Mouse (Mus musculus) intestine, postnatal 0 days (tissue): Measurements from ENCODE around the gene Catsper2. TPM values are rescaled to one million over a fixed set of nuclear protein-coding genes. Genes with fewer than 3 reads are reported as not detected.

Experiments used
- ATAC-seq: fragments of 200-750 bp; cut with Nextera tagmentation; 2 replicates; pipeline ENCODE4 v1.8.0; 2017; ENCODE audit warnings: mild to moderate bottlenecking, moderate TSS enrichment, moderate library complexity
- H3K27ac ChIP-seq: fragments of 300-500 bp; sonication (generic); 2 replicates; pipeline ENCODE4 v1.5.1; 2014; ENCODE audit warnings: mild to moderate bottlenecking, low read depth, low read length, moderate library complexity
- H3K27me3 ChIP-seq: fragments of 300-500 bp; sonication (generic); replicated peaks from 2 replicates; pipeline ENCODE4 v1.6.1; 2014; ENCODE audit warnings: low read length, mixed read lengths; ENCODE audit not compliant: control insufficient read depth, insufficient read depth
- H3K36me3 ChIP-seq: fragments of 300-500 bp; sonication (generic); 2 replicates; pipeline ENCODE4 v1.6.1; 2014; ENCODE audit warnings: mild to moderate bottlenecking, moderate library complexity; ENCODE audit not compliant: control insufficient read depth, insufficient read depth
- H3K4me1 ChIP-seq: fragments of 300-500 bp; sonication (generic); replicated peaks from 2 replicates; pipeline ENCODE4 v1.6.1; 2014; ENCODE audit warnings: antibody characterized with exemption, low read length, mixed read lengths; ENCODE audit not compliant: control insufficient read depth, insufficient read depth
- H3K4me2 ChIP-seq: fragments of 300-500 bp; sonication (generic); replicated peaks from 2 replicates; pipeline ENCODE4 v1.6.1; 2014; ENCODE audit warnings: low read depth, mild to moderate bottlenecking, moderate library complexity
- H3K4me3 ChIP-seq: fragments of 300-500 bp; sonication (generic); 2 replicates; pipeline ENCODE4 v1.5.1; 2014; ENCODE audit warnings: low read depth, low read length
- H3K9ac ChIP-seq: fragments of 300-500 bp; sonication (generic); 2 replicates; pipeline ENCODE4 v1.6.1; 2014; ENCODE audit warnings: mild to moderate bottlenecking, low read depth, low read length
- H3K9me3 ChIP-seq: fragments of 300-500 bp; sonication (generic); 2 replicates; pipeline ENCODE4 v1.6.1; 2016; ENCODE audit warnings: mixed run types; ENCODE audit not compliant: control insufficient read depth
- CTCF ChIP-seq: sonication (generic); IDR thresholded peaks from 2 replicates; pipeline ENCODE4 v1.5.1; 2016; ENCODE audit warnings: low read depth, mild to moderate bottlenecking, control low read depth, antibody characterized with exemption, moderate library complexity
- WGBS: fragments of 180-500 bp; shearing (Covaris S2); extraction: QIAGEN DNeasy Blood & Tissue Kit; methylation state at CpG from one replicate; pipeline ENCODE4 v1.1.7; 2014; 5-methylcytosine and 5-hydroxymethylcytosine counted together
- polyA plus RNA-seq: library from polyadenylated mRNA; unstranded; fragments of >200 nt; fragmentation: Nextera tagmentation; extraction: Ambion mirVana; gene quantifications from 2 replicates; pipeline ENCODE4 v1.2.1, GENCODE M21; 2015

Catsper2 gene
- polyA plus RNA-seq, 1 experiment from 2014 or later, result 1.6 TPM

GRCm38 (mm10) chr2:121416356-121416755 lies 2.8 kb upstream of the Catsper2 start:
- Histone ChIP-seq H3K4me2 (peak overlapping the region; percentile 28; the same call in 1 of the 2 replicates), H3K4me3 (no peak overlapping the region), H3K9me3 (no peaks in the 10 kb centered on the region), H3K27me3 (no peaks in the 10 kb centered on the region), H3K27ac (no peak overlapping the region), H3K9ac (no peak overlapping the region), H3K36me3 (peaks cover 10% of the 10 kb centered on the region; the same call in 1 of the 2 replicates), H3K4me1 (no peaks in the 10 kb centered on the region)
- no peak for TF ChIP-seq CTCF
- ATAC-seq, result no peak
- 52% methylated on average over 6 of the region's 6 CpGs for WGBS

GRCm38 (mm10) chr2:121415591-121415990 lies 2.0 kb upstream of the Catsper2 start:
- Histone ChIP-seq H3K4me2 (peak overlapping the region; percentile 70), H3K27me3 (no peaks in the 10 kb centered on the region), H3K27ac (no peak overlapping the region), H3K9ac (no peak overlapping the region), H3K4me3 (0 out of 2 replicates have a peak overlapping the region, but pooled peaks have one; percentile 99), H3K9me3 (no peaks in the 10 kb centered on the region), H3K36me3 (peaks cover 10% of the 10 kb centered on the region; the same call in 1 of the 2 replicates), H3K4me1 (no peaks in the 10 kb centered on the region)
- 51% methylated on average over 3 of the region's 3 CpGs for WGBS
- no peak for ATAC-seq
- no peak for TF ChIP-seq CTCF

GRCm38 (mm10) chr2:121415103-121415502 lies 1.5 kb upstream of the Catsper2 start:
- 27% methylated on average over 3 of the region's 3 CpGs for WGBS
- Histone ChIP-seq H3K4me3 (peak overlapping the region; percentile 99), H3K4me1 (no peaks in the 10 kb centered on the region), H3K27me3 (no peaks in the 10 kb centered on the region), H3K27ac (no peak overlapping the region), H3K36me3 (peaks cover 10% of the 10 kb centered on the region; the same call in 1 of the 2 replicates), H3K4me2 (peak overlapping the region; percentile 70), H3K9me3 (no peaks in the 10 kb centered on the region), H3K9ac (0 out of 2 replicates have a peak overlapping the region, but pooled peaks have one; percentile 17)
- no peak for TF ChIP-seq CTCF
- ATAC-seq, result no peak

GRCm38 (mm10) chr2:121414139-121414685 lies 620 bp upstream of the Catsper2 start:
- Histone ChIP-seq H3K4me1 (no peaks in the 10 kb centered on the region), H3K27me3 (no peaks in the 10 kb centered on the region), H3K27ac (peak overlapping the region; percentile 96), H3K4me2 (peak overlapping the region; percentile 70), H3K9ac (peak overlapping the region; percentile 98), H3K4me3 (peak overlapping the region; percentile 99), H3K36me3 (peaks cover 10% of the 10 kb centered on the region; the same call in 1 of the 2 replicates), H3K9me3 (no peaks in the 10 kb centered on the region)
- TF ChIP-seq CTCF, result no peak
- under 1% methylated on average over 32 of the region's 32 CpGs for WGBS
- peak; percentile 52 for ATAC-seq

- no peak for ATAC-seq
- peak overlapping the region; percentile 70 for H3K4me2 ChIP-seq
- H3K9me3 ChIP-seq, result no peaks in the 10 kb centered on the region
- H3K27ac ChIP-seq, result peak overlapping the region; percentile 96
- H3K4me1 ChIP-seq, result no peaks in the 10 kb centered on the region
- peak overlapping the region; percentile 99 for H3K4me3 ChIP-seq
- 3% methylated on average over 4 of the region's 4 CpGs for WGBS
- H3K36me3 ChIP-seq, result peaks cover 4% of the 10 kb centered on the region; the same call in 1 of the 2 replicates
- H3K9ac ChIP-seq, result peak overlapping the region; percentile 98
- no peak for TF ChIP-seq CTCF
- no peaks in the 10 kb centered on the region for H3K27me3 ChIP-seq
Observed at GRCm38 (mm10) chr2:121412843-121413386, 677 bp downstream of the Catsper2 start.

GRCm38 (mm10) chr2:121408160-121408559 lies 5.4 kb downstream of the Catsper2 start:
- no peaks in the 10 kb centered on the region for H3K4me1 ChIP-seq

More at GRCm38 (mm10) chr2:121408160-121408559, 5.4 kb downstream of the Catsper2 start:
- Histone ChIP-seq H3K4me2 (no peak overlapping the region), H3K36me3 (no peaks in the 10 kb centered on the region), H3K9ac (no peak overlapping the region), H3K4me3 (no peak overlapping the region), H3K27ac (no peak overlapping the region), H3K27me3 (no peaks in the 10 kb centered on the region), H3K9me3 (no peaks in the 10 kb centered on the region)
- WGBS, result 34% methylated on average over 4 of the region's 4 CpGs
- peak; percentile 76 for TF ChIP-seq CTCF
- peak; percentile 42; the same call in 1 of the 2 replicates for ATAC-seq
